Mouse (Mus musculus) heart, postnatal 25 days (tissue): ENCODE data around the gene Scyl3. TPM values are rescaled to one million over a fixed set of nuclear protein-coding genes. Genes with fewer than 3 reads are reported as not detected.

Source experiments
- DNase-seq: peaks from one replicate; pipeline ENCODE4 v3.0.0; 2022; ENCODE audit warnings: low spot score
- intact Hi-C: fragments of 180-260 bp; cut with DNase I; formaldehyde crosslinking; loops from one replicate; pipeline ENCODE4 v1.15.1; 2025
- total RNA-seq, 2 experiments: library from RNA; stranded (reverse); gene quantifications; 2 replicates each; pipeline ENCODE4 v1.2.3; 2021

The Scyl3 gene
- total RNA-seq, 2 experiments from 2014 or later = 5.1 to 5.6 TPM

DNA sequence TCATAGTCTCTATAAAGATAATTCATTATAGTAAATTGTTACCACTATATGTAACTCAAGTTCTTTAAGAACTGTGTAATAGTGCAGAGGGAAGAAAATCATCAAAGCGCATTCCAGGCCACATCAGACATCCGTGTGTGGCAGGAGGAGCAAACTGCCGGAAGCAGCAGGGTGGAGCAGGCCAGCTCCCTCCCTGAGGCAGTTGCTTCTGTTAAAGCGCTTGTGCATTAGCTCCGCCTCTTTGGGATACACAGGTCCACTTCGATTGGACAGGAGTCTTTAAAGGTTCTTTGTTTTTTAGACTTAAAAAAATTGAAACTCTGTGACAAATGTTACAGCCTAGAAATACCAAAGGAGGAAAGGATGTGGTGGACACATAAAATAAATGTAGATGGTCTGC lies 13.2 kb downstream of the Scyl3 start:
- intact Hi-C loops = no loop called here
- no peak for DNase-seq

DNA sequence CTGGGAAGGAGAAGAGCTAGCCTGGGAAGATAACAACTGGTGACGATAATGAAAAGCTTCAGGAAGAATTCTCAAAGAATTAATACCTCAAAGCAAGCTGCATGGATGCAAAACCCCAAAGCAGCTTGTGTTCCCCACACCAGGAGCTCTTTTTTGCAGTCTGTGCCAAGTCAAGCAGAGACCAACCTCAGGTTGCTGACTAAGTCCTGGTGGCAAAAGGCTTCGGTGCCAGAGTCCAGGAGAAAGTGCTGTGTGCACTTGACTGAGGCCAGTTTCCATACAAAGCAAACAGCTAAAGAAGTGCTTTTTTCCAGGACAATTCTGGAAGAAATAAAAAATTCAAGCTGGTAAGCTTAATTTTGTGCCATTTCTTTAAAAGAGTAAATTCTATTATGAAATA lies 24.5 kb downstream of the Scyl3 start:
- no peak for DNase-seq
- intact Hi-C loops = no loop called here

DNA sequence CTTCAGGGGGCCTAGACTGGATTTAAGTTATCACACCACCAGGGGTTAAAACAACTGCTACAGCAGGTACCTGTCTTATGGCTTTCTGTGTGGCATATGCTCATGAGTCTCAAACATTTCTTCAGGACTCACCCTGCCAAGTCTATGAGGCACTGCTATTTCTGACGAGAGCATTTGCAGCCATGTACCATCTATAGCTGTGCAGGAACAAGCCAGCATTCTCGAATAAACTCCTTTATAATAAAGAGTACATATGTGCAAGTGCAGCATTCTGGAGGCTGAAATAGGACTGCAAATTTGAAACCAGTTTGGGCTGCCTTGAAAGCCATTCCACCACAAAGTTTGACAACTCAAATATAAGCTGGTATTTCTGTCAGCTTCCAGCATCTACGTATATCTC lies 29.1 kb downstream of the Scyl3 start:
- intact Hi-C loops = no loop called here
- no peak for DNase-seq

DNA sequence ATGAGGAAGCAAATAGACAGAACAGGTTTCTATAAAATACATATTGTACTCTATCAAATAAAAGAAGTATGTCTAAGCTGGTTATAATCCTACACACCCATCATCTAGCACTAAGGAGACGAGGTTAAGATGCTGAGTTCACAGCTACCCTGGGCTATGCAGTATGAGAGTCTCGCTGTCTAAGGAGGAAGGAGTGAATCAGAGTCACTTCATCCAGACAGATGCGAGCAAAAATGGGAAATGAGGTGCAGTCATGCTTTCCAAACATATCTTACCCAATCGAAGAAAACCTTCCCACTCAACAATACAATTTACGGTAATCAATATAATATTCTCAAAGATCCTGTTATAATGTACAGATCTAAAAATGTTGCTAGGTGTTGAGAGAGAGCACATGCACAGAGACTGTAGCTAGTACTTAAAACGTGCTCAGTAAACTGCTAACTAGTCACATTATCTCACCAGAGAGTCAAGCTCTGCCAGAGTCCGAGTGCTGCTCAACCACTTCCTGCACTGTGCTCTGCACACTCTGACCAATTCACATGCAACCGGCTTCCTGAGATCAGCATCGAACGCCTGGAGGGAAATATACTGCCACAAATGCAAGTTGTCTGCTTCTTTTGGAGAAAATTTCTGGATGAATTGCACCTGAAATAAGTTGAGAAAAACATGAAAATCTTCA lies 35.2 kb downstream of the Scyl3 start:
- intact Hi-C loops = no loop called here
- DNase-seq = no peak

DNA sequence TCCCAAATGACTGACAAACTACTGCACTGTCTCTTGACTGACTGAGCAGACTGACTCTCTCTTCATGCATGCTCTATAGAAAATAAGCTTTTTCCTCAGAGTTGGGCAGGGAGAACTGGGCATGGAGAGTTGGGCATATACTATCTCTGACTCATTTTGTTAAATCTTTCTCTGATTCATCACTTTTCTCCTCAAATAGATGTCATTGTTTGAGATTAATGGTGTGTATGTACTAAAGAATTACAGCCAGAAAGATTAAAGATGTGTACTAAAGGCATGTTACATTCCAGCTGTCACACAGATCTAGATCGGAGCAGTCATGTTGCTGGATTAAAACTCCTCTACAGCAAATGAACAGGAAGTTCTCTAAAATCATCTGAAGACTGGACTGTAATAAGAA lies 45.6 kb downstream of the Scyl3 start:
- intact Hi-C loops = no loop called here
- no peak for DNase-seq

DNA sequence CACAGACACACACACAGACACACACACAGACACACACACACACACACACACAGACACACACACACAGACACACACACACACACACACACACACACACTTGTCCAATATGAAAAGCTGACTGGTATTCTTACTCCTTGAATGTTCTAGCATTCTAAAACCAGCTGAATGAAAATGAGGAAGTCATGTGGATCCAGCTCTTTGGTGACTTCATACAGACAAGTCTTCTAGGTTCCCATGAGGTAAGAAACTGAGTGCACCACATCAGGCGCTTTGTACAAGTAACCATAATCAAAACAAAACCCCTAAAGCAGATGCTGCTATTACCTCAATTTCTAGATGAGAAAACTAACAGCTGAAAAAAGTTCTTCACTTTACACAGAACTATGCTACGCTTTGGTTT lies 46.2 kb downstream of the Scyl3 start:
- intact Hi-C loops = no loop called here
- no peak for DNase-seq

DNA sequence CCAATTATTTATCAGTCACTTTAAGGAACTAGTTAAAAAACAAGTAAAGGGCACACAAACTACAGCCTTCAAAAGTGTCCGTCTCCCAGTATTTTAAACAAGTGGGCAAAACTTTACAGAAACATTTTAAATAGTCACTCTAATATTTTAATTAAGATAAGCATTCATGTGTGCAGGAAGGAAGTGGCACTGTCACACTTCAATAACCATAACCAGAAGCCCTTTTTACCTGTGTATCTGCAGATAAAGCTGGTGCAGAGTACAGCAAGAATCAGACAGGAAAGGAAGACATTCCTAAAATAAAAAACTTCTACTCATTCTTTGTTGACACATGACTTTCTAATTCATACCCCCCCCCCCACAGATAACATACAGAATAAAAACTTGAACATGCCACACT lies 47.6 kb downstream of the Scyl3 start:
- intact Hi-C loops = no loop called here

DNA sequence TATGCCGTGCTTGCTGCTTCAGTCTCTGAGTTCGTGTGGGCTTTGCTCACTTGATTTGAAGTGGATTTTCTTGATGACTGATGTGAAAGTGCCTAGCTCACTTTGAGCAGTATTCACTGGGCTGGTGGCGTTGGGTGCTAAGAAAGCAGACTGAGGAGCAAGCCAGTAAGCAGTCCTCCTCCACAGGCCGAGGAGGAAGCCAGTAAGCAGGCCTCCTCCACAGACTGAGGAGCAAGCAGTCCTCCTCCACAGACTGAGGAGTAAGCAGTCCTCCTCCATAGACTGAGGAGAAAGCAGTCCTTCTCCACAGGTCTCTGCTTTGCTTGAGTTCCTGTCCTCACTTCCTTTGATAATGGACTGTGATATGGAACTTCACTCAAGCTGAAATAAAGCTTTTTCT lies 63.5 kb downstream of the Scyl3 start:
- intact Hi-C loops = loop anchor here (5.0 kb wide), 1 partner anchor 60 kb away; no protein-coding TSS in a partner anchor
- no peak for DNase-seq

More for the DNA sequence above, 47.6 kb downstream of the Scyl3 start:
- no peak for DNase-seq

DNA sequence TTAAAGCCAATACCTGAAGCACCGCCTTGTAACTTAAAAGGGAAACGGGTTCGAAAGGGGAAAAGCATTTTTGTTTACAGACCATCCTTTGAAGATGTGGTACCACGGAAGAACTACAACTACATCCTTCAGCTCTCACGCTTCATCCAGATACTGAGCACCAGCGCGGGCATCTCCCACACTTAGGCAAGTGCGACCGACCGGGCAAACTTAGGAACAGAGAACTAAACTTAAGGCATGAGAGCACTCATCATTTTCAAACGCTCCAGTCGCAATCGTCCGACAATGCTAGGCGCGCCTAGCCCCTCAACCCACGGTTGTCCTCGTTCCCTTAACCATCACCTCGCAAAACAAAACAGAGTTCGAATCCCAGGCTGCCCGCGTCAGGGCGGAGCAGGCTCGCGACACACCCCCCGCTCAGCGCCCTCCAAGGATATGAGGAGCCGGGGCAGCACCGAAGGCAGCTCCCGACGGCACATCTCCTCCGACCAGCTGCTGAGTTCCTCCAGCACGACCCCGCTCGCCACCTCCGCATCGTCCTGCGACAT lies 65.3 kb downstream of the Scyl3 start:
- intact Hi-C loops = loop anchor here (5.0 kb wide), 1 partner anchor 62 kb away; no protein-coding TSS in a partner anchor

DNA sequence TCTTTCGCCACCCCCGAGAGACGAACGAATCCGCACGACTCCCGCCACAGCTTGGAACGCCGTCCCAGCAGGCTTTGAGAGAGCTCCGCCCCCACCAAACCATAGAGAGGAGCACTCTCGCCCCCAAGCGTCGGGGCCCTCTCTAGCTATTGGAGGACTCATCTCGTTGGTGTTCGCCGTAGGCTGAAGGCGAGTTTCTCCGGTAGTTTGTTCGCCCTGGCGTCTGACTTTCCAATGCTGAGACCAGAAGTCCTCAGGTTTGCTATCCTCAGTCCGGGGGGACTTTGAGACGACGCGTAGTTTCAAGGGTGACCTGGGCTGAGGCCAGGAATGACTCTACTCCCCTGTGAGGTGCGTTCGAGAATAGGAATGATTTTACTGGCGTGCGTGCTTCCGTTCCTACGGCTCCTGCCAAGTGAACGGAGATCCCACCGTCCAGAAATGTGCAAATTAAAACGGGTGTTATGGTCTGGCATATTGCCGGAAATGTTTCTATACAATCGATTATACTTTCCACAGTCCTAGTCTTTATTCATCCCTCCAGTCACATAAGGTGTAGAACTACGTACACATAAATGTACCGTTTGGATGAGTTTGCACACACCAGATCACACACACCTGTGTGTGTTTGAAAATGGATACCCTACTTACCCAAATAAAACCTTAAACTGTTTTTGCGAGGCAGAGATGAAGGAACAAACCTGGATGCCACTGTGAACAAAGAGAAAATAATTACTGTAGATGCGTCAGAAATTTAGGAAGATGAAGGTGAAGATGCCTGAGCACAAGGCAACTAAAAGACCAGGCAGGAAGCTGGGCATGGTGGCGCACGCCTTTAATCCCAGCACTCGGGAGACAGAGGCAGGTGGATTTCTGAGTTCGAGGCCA lies 66.1 kb downstream of the Scyl3 start, which contains the start of the genes BC055324 and Mettl18:
Gene BC055324 (minus strand): TSS at position 76 of the 888 bp plus-strand sequence.
Gene Mettl18 (plus strand): TSS at position 169 of the 888 bp plus-strand sequence.
- intact Hi-C loops = loop anchor here (5.0 kb wide), 1 partner anchor 63 kb away; no protein-coding TSS in a partner anchor
- DNase-seq = peak; percentile 73

More for the DNA sequence above, 65.3 kb downstream of the Scyl3 start:
- no peak for DNase-seq

DNA sequence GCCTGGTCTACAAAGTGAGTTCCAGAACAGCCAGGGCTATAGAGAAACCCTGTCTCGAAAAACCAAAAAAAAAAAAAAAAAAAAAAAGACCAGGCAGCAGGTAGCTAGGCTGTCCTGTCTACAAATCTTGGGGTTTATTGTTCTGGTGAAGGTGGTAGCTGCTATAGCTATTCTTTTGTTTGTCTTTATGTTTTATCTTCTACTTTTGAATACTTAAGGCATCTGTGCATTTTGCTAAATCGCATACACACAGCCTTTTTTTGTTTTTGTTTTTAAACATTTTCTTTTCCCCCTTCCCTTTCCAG lies 66.7 kb downstream of the Scyl3 start:
- intact Hi-C loops = no loop called here
- DNase-seq = no peak

DNA sequence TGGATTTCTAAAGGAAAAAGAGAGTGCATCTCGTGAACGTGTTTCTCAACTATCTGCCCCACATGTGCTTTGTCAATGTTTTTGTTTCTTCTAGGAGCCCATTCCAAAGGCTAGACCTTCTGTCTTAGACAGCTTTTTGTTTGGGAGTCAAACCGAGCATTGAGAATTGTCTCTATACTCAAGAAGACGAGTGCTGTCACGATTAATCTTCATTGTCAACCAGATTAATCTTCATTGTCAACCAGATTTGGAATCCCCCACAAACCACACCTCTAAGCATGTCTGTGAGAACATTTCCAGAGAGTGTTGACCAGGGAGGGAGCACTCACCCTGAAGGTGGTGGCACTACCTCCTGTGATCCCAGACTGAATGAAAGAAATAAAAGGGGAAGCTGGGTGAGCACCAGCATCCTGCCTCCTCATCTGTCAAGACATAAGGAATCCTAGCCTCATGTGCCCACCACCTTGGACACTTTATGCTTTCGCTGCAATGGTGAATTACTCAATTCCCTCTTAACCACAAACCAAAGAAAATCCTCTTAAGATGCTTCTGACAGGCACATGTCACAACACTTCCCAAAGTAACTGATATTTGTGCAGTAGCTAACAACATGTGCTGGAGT lies 73.0 kb downstream of the Scyl3 start:
- intact Hi-C loops = no loop called here
- no peak for DNase-seq

DNA sequence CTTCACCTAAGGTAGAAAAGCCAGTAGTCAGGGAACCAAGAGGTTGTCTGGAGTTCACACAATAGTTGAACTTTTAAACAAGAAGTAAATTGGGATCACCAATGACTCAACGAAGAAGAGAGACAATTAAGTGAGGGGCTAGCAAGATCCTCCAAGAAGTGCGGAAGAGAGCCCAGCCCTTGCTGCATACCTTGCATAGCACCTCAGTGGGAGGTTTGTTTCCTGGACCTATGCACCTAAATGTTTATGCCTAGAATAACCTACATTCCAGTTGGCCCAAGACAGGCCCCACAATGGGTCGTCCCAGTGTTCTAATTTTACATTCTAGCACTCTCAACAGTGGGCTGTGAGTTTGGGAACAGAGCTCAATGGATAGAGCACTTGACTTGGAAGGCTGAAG lies 75.4 kb downstream of the Scyl3 start:
- intact Hi-C loops = no loop called here
- no peak for DNase-seq

Other genes with a start within 250 kb of the Scyl3 start
- gene Mettl11b, start 203.9 kb upstream of the Scyl3 start, total RNA-seq = 1 to 10 TPM in 1 of 2 experiments, under 1 TPM in 1; 0.73 to 1.1 TPM
- 10 to 100 TPM; 18.4 to 22.7 TPM for gene Kifap3, start 149.5 kb upstream of the Scyl3 start, total RNA-seq
- under 1 TPM; 0.62 to 0.81 TPM for gene BC055324, start 65.7 kb downstream of the Scyl3 start, total RNA-seq
- 1 to 10 TPM; 3.6 to 4.1 TPM for gene Mettl18, start 65.8 kb downstream of the Scyl3 start, total RNA-seq
- gene Sele, start 119.1 kb downstream of the Scyl3 start, total RNA-seq = under 1 TPM; 0.78 to 0.83 TPM
- gene Sell, start 132.9 kb downstream of the Scyl3 start, total RNA-seq = 1 to 10 TPM in 1 of 2 experiments, under 1 TPM in 1; 0.94 to 1.6 TPM
- gene Selp, start 186.2 kb downstream of the Scyl3 start, total RNA-seq = 1 to 10 TPM; 1.3 to 1.4 TPM
- 1 to 10 TPM; 1.6 to 1.9 TPM for gene F5, start 222.7 kb downstream of the Scyl3 start, total RNA-seq